Mouse (Mus musculus): ENCODE measurements around the gene Csf3. TPM values are rescaled to one million over a fixed set of nuclear protein-coding genes. Genes with fewer than 3 reads are reported as not detected.

The Csf3 gene
- not detected in 2 replicates for polyA plus RNA-seq (2015; fragmentation: Nextera tagmentation; extraction: Ambion mirVana)

GRCm38 (mm10) chr11:98701213-98701670, at the start of gene Csf3:
TSS of gene Csf3 (plus strand) at chr11:98701263.

DNA sequence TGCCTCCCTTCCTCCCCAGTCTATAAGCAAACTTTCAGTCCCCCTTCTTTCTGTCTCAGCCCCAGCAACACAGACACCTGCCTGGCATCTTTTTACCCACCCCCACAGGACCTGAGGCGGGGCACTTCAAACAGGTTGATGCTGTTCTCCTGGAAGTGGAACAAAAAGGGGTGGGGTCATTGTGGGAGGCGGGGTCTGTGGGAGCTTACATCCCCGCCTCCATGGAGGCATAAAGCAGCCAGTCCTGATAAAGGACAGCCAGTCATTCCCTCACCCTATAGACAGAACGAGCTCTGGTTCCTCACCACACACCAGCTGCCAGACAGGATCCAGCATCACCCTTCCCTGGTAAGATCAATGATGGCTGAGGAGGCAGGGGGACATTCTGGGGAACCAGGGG, 37.0 kb upstream of the Csf3 start, which contains the start of gene Gsdma:
Gene Gsdma (plus strand): TSS at position 261 of the 400 bp plus-strand sequence.

DNA sequence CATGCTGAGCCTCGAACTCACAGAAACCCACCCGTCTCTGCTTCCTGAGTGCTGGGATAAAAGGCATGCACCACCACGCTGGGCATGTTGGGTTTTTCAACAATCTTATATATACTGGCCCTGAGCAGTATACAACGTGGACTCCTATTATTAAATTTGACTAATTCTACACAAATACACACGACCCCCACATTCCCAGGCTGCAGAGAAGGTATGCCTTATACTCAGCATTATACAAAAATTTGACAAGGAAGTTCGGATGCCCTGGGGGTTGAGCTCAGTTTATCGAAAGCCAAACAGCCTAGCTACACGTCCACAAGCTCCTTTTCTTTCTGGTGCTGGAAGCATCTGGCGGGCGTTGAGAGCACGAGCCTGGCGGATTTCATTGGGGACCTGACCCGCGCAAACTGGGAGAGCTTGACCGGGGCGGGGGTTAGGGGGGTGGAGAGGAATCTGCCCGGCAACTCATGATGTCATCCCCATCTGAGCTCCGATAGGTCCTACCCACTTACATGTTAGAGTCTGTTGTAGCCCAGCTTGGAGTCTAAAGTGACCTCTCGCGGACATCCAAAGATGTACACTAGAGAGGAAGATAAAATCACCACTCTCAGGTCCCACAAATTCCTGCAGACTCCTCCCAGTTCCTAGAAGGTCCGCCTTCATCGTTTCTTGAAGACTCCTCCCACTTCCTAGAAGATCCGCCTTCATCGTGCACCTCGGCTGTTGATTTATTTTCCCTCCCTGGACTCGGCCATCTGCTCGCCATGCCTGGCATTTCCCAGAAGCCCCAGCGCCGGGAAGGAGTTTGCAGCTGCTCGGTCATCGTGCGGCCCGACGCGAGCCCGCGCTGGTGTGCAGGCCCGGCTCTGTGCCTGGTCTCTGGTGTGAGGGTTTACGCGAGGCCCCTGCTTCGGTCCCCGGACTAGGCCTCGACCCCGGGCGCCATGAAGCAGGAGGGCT, 19.0 kb upstream of the Csf3 start, which contains the start of gene Psmd3:
Gene Psmd3 (plus strand): TSS at position 769 of the 960 bp plus-strand sequence.

DNA sequence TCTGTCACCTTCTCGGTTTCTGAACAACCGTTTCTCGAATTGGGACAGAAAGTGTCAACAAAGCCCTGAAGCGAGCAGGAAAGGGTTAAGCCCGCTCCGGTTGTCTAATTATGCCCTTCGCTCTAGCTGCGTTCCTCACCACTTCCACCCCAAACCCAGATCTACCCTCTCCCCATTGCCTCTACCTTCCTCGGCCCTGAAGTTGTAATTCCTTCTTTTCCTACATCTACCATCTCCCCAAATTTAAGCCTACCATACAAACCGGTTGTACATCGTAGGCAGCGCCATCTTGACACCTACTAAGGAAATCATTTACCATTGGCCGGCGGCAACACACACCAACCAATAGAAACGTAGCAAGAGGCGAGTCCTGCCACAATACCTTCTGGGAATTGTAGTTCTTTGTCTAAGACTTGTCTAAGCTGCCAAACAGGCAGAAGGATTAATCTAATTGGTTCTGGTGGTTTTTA, 28.1 kb downstream of the Csf3 start, which contains the start of gene Med24:
Gene Med24 (minus strand): TSS at position 317 of the 470 bp plus-strand sequence.

DNA sequence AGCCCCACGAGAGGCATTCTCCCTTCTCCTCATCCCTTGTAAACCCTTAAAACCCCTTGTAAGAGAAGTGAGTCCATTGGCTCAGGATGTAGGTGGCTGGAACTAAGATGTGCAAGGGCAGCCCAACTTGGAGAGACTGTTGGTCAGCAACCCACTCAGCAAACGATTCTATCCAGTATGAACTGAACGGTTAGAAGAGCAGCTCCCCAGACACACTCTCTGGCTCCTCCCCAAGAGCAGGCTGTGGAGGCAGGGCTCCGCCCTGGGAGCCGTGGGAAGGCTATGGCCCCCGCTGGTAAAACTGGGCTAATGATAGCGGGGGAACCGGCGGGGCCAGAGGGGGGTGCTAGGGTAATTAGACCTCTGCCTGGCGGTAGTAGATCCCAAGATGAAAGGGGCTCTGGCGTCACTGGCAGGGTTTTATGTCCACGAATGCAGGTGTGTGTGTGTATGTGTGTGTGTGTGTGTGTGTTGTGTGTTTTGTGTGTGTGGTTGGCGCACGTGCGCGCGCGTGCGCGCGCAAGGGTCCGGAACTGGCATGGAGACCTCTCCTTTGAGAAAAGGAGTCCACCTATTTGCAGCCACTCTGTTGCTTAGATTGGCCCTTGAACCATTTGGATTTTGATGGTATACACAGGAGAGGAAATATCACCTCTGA, 39.5 kb downstream of the Csf3 start, which contains the start of gene Thra:
Gene Thra (plus strand): TSS at position 246 of the 658 bp plus-strand sequence.

Other genes starting within 250 kb of the Csf3 start
- gene Ikzf3, start 155.2 kb upstream of the Csf3 start, polyA plus RNA-seq (2015; fragmentation: Nextera tagmentation; extraction: Ambion mirVana) = 0.13 and 0.28 TPM in 2 replicates
- 0.21 and 0.23 TPM in 2 replicates for gene Zpbp2, start 150.2 kb upstream of the Csf3 start, polyA plus RNA-seq (2015; fragmentation: Nextera tagmentation; extraction: Ambion mirVana)
- gene Ormdl3, start 113.9 kb upstream of the Csf3 start, polyA plus RNA-seq (2015; fragmentation: Nextera tagmentation; extraction: Ambion mirVana) = 34.8 and 60.2 TPM in 2 replicates
- gene Lrrc3c, start 103.0 kb upstream of the Csf3 start, polyA plus RNA-seq (2015; fragmentation: Nextera tagmentation; extraction: Ambion mirVana) = not detected in 2 replicates
- gene Gm12355, start 75.6 kb upstream of the Csf3 start, polyA plus RNA-seq (2015; fragmentation: Nextera tagmentation; extraction: Ambion mirVana) = 0.40 TPM in 1 of 2 replicates, not detected in the other
- gene Gsdma3, start 74.9 kb upstream of the Csf3 start, polyA plus RNA-seq (2015; fragmentation: Nextera tagmentation; extraction: Ambion mirVana) = not detected in 2 replicates
- not detected in 2 replicates for gene Gsdma2, start 54.5 kb upstream of the Csf3 start, polyA plus RNA-seq (2015; fragmentation: Nextera tagmentation; extraction: Ambion mirVana)
- 1.4 TPM in 1 of 2 replicates, not detected in the other for gene Gsdma, start 36.9 kb upstream of the Csf3 start, polyA plus RNA-seq (2015; fragmentation: Nextera tagmentation; extraction: Ambion mirVana)
- gene Psmd3, start 18.7 kb upstream of the Csf3 start, polyA plus RNA-seq (2015; fragmentation: Nextera tagmentation; extraction: Ambion mirVana) = 148 and 160 TPM in 2 replicates
- 23.4 and 23.6 TPM in 2 replicates for gene Med24, start 28.2 kb downstream of the Csf3 start, polyA plus RNA-seq (2015; fragmentation: Nextera tagmentation; extraction: Ambion mirVana)
- 39.8 and 45.3 TPM in 2 replicates for gene Thra, start 39.4 kb downstream of the Csf3 start, polyA plus RNA-seq (2015; fragmentation: Nextera tagmentation; extraction: Ambion mirVana)
- 12.0 and 12.5 TPM in 2 replicates for gene Nr1d1, start 74.1 kb downstream of the Csf3 start, polyA plus RNA-seq (2015; fragmentation: Nextera tagmentation; extraction: Ambion mirVana)
- 15.3 TPM in 2 replicates for gene Msl1, start 94.3 kb downstream of the Csf3 start, polyA plus RNA-seq (2015; fragmentation: Nextera tagmentation; extraction: Ambion mirVana)
- gene Casc3, start 103.6 kb downstream of the Csf3 start, polyA plus RNA-seq (2015; fragmentation: Nextera tagmentation; extraction: Ambion mirVana) = 14.2 and 15.4 TPM in 2 replicates
- gene Rapgefl1, start 135.5 kb downstream of the Csf3 start, polyA plus RNA-seq (2015; fragmentation: Nextera tagmentation; extraction: Ambion mirVana) = 1.3 and 1.8 TPM in 2 replicates
- 1.0 and 1.4 TPM in 2 replicates for gene Wipf2, start 162.4 kb downstream of the Csf3 start, polyA plus RNA-seq (2015; fragmentation: Nextera tagmentation; extraction: Ambion mirVana)
- gene Cdc6, start 206.5 kb downstream of the Csf3 start, polyA plus RNA-seq (2015; fragmentation: Nextera tagmentation; extraction: Ambion mirVana) = 2.6 and 4.5 TPM in 2 replicates
- 23.7 and 26.3 TPM in 2 replicates for gene Rara, start 226.6 kb downstream of the Csf3 start, polyA plus RNA-seq (2015; fragmentation: Nextera tagmentation; extraction: Ambion mirVana)